Mouse (Mus musculus) intestine, embryonic 16.5 days (tissue): ENCODE data around the gene Pan3. TPM values are rescaled to one million over a fixed set of nuclear protein-coding genes. Genes with fewer than 3 reads are reported as not detected.

ENCODE experiments used
- ATAC-seq: fragments of 200-750 bp; cut with Nextera tagmentation; 2 replicates; pipeline ENCODE4 v1.8.0; 2017; ENCODE audit warnings: moderate TSS enrichment, moderate library complexity
- H3K27ac ChIP-seq: fragments of 300-500 bp; sonication (generic); 2 replicates; pipeline ENCODE4 v1.5.1; 2014; ENCODE audit warnings: mild to moderate bottlenecking, low read length
- H3K27me3 ChIP-seq: fragments of 300-500 bp; sonication (generic); replicated peaks from 2 replicates; pipeline ENCODE4 v1.6.1; 2014; ENCODE audit warnings: low read length, control low read depth, mixed read lengths; ENCODE audit not compliant: control insufficient read depth, insufficient read depth
- H3K36me3 ChIP-seq: fragments of 300-500 bp; sonication (generic); 2 replicates; pipeline ENCODE4 v1.6.1; 2014; ENCODE audit warnings: low read length, control low read depth; ENCODE audit not compliant: control insufficient read depth, insufficient read depth
- H3K4me1 ChIP-seq: fragments of 300-500 bp; sonication (generic); 2 replicates; pipeline ENCODE4 v1.6.1; 2014; ENCODE audit warnings: low read length, control low read depth, mixed read lengths; ENCODE audit not compliant: control insufficient read depth, insufficient read depth
- H3K4me2 ChIP-seq: fragments of 300-500 bp; sonication (generic); 2 replicates; pipeline ENCODE4 v1.6.1; 2014; ENCODE audit warnings: low read depth, low read length, control low read depth
- H3K4me3 ChIP-seq: fragments of 300-500 bp; sonication (generic); 2 replicates; pipeline ENCODE4 v1.5.1; 2014; ENCODE audit warnings: mild to moderate bottlenecking, low read length
- H3K9ac ChIP-seq: fragments of 300-500 bp; sonication (generic); 2 replicates; pipeline ENCODE4 v1.6.1; 2014; ENCODE audit warnings: low read depth, low read length
- H3K9me3 ChIP-seq: fragments of 300-500 bp; sonication (generic); 2 replicates; pipeline ENCODE4 v1.6.1; 2016; ENCODE audit warnings: low read length, control low read depth; ENCODE audit not compliant: control insufficient read depth
- whole genome bisulfite sequencing: fragments of 180-500 bp; shearing (Covaris S2); extraction: QIAGEN DNeasy Blood & Tissue Kit; methylation state at CpG from one replicate; pipeline ENCODE4 v1.1.7; 2014; 5-methylcytosine and 5-hydroxymethylcytosine counted together
- polyA plus RNA-seq: library from polyadenylated mRNA; unstranded; fragments of >200 nt; fragmentation: Nextera tagmentation; extraction: Ambion mirVana; gene quantifications from 2 replicates; pipeline ENCODE4 v1.2.1, GENCODE M21; 2015

Gene Pan3
- polyA plus RNA-seq, 1 experiment from 2014 or later, result 40.4 TPM

DNA sequence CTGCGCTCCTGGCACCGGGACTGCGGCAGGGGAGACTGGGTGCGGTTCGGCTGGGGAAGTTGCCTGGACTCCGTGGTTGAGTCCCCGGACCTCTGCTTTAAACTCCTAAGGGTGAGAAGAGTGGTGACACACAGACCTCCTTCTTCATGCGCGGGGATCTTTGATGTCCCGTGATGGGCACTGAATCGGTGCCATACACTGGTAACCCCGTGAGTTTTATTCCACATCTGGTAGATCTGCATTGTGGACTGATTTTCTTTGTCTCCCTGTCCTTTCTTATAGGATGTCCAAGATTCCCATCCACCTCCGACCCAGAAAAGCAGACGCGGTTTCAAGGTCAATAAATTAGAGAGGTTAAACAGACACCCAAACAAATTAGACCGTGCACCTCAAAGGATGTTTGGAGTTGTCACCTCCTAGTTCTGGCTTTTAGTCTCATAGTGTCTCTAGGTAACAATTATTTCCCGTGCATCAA is 29.4 kb upstream of the Pan3 start:
- Histone ChIP-seq H3K9ac (0 out of 2 replicates have a peak overlapping the region, but pooled peaks have one; percentile 29), H3K27me3 (peaks cover 43% of the 10 kb centered on the region), H3K27ac (no peak overlapping the region), H3K4me3 (peak overlapping the region; percentile 40), H3K4me1 (no peaks in the 10 kb centered on the region), H3K9me3 (no peaks in the 10 kb centered on the region), H3K4me2 (peak overlapping the region; percentile 49), H3K36me3 (no peaks in the 10 kb centered on the region)
- no peak for ATAC-seq
- 2% methylated on average over 17 of the region's 17 CpGs for WGBS

DNA sequence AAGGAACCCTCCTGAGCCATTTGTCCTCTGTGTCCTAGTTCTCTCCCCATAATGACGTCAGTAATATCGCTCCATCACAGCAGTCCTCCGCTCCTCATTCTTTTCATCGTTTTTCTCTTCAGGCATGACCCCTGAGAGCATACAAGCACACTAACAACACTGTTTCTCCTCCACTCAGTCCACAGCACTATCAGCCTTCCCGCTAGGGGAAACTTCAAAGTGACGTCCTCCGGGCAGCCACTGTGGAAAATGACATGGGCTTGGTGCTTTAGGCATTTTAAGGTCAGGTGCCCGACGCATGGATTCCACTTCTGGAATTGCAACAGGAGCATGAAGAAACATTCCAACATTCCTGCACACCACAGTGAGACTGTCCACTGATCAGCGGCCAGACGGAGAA is 28.9 kb upstream of the Pan3 start:
- Histone ChIP-seq H3K36me3 (no peaks in the 10 kb centered on the region), H3K27me3 (peaks cover 43% of the 10 kb centered on the region), H3K27ac (no peak overlapping the region), H3K4me2 (no peak overlapping the region), H3K4me3 (no peak overlapping the region), H3K9ac (no peak overlapping the region), H3K9me3 (no peaks in the 10 kb centered on the region), H3K4me1 (no peaks in the 10 kb centered on the region)
- no peak for ATAC-seq
- 24% methylated on average over 11 of the region's 11 CpGs for WGBS

DNA sequence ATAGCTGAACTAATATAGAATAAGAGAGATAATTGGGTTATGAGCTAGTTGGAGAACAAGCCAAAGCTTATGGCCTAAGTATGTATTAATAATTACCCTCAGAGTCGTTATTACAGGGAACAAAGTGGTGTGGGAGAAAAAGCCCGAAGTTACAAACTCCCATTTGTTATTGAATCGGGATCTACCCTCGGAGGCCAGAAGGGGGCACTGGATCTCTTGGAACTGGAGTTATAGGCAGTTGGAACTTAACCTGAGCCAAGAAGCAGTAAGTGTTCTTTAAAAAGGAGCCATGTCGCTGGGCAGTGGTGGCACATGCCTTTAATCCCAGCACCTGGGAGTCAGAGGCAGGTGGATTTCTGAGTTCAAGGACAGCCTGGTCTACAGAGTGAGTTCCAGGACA is 27.5 kb upstream of the Pan3 start:
- H3K9ac ChIP-seq, result no peak overlapping the region
- H3K4me2 ChIP-seq, result no peak overlapping the region
- H3K36me3 ChIP-seq, result no peaks in the 10 kb centered on the region
- H3K4me1 ChIP-seq, result no peaks in the 10 kb centered on the region
- 26% methylated on average over 5 of the region's 5 CpGs for WGBS
- H3K9me3 ChIP-seq, result no peaks in the 10 kb centered on the region
- no peak for ATAC-seq
- no peak overlapping the region for H3K4me3 ChIP-seq
- H3K27me3 ChIP-seq, result peaks cover 43% of the 10 kb centered on the region
- no peak overlapping the region for H3K27ac ChIP-seq

DNA sequence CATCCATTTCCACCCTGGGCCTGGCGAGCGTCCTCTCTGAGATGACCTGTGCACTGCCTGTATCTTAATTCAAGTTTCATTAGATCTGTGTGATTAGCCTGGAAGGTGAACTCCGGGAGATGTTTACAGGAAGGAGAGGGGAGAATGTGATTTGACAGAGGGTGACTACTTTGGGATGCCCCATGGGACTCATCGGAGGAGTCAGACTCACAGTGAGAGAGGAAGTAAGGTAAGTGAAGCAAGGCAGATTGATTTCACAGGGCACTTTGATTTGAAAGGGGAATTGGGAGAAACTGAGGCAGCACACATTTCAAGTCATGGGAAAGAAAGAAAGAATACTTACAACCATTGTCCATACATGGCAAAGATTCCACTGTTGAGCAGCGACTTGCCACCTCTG is 23.8 kb upstream of the Pan3 start:
- no peak overlapping the region for H3K9ac ChIP-seq
- no peak for ATAC-seq
- WGBS, result 79% methylated on average over 5 of the region's 5 CpGs
- H3K9me3 ChIP-seq, result no peaks in the 10 kb centered on the region
- H3K4me3 ChIP-seq, result no peak overlapping the region
- no peaks in the 10 kb centered on the region for H3K4me1 ChIP-seq
- H3K27ac ChIP-seq, result no peak overlapping the region
- H3K36me3 ChIP-seq, result no peaks in the 10 kb centered on the region
- H3K27me3 ChIP-seq, result peaks cover 12% of the 10 kb centered on the region
- H3K4me2 ChIP-seq, result no peak overlapping the region

DNA sequence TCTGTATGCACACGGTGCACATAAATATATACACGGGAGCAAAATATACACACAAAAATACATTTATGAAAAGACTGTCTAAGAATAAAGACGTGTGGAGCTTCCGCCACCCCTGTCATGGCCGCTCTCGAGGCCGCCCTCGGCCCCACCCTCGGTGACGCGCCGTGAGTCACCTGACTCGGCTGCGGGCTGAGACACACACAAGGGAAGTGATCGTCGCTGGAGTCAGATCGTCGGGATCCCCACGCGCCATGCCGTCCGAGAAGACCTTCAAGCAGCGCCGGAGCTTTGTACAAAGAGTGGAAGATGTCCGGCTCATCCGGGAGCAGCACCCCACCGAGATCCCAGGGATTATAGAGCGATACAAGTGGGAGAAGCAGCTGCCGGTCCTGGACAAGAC is 21.2 kb upstream of the Pan3 start:
- Histone ChIP-seq H3K27me3 (no peaks in the 10 kb centered on the region), H3K4me3 (peak overlapping the region; percentile 26), H3K4me1 (no peaks in the 10 kb centered on the region), H3K4me2 (peak overlapping the region; percentile 19; the same call in 1 of the 2 replicates), H3K9me3 (no peaks in the 10 kb centered on the region; the same call in 1 of the 2 replicates), H3K36me3 (no peaks in the 10 kb centered on the region), H3K27ac (no peak overlapping the region), H3K9ac (no peak overlapping the region)
- WGBS, result 59% methylated on average over 29 of the region's 29 CpGs
- ATAC-seq, result no peak

DNA sequence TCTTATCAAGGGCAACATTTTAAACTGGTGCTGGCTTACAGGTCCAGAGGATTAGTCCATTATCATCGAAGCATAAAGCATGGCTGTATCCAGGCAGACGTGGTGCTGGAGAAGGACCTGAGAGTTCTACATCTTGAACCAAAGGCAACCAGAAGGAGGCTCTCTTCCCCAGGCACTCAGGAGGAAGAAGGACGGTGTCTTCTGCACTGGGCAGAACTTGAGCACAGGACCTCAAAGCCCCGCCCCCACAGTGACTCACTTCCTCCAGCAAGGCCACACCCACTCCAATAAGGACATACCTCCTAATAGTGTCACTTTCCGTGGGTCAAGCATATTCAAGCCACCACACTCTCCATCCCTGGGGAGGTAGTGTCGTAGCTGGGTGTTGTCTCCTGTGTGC is 19.4 kb upstream of the Pan3 start:
- H3K36me3 ChIP-seq, result no peaks in the 10 kb centered on the region
- 80% methylated on average over 6 of the region's 6 CpGs for WGBS
- no peak for ATAC-seq
- H3K9me3 ChIP-seq, result no peaks in the 10 kb centered on the region; the same call in 1 of the 2 replicates
- H3K4me2 ChIP-seq, result no peak overlapping the region
- H3K4me1 ChIP-seq, result no peaks in the 10 kb centered on the region
- H3K27ac ChIP-seq, result no peak overlapping the region
- no peak overlapping the region for H3K9ac ChIP-seq
- no peaks in the 10 kb centered on the region for H3K27me3 ChIP-seq
- no peak overlapping the region for H3K4me3 ChIP-seq

DNA sequence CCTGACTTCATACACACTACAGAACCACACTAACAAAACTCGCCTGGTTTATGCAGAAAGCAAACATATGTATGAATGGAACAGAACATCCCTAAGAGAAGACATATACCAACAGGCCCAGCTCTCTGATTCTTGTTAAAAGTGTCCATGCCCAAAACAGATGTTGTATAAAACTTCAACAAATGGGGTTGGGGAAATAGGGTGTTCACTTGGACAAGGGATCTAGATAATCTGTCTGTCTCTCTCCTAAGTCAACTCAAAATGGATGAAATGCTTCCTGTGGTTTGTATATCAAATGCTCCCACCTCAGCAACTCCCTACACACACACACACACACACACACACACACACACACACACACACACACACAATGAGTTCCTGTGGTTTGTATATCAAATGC is 12.0 kb upstream of the Pan3 start:
- Histone ChIP-seq H3K9ac (no peak overlapping the region), H3K27ac (no peak overlapping the region), H3K4me3 (no peak overlapping the region), H3K9me3 (no peaks in the 10 kb centered on the region), H3K27me3 (no peaks in the 10 kb centered on the region), H3K4me1 (no peaks in the 10 kb centered on the region), H3K4me2 (no peak overlapping the region), H3K36me3 (no peaks in the 10 kb centered on the region)
- no peak for ATAC-seq
- 79% methylated on average over 1 of the region's 1 CpGs for WGBS

DNA sequence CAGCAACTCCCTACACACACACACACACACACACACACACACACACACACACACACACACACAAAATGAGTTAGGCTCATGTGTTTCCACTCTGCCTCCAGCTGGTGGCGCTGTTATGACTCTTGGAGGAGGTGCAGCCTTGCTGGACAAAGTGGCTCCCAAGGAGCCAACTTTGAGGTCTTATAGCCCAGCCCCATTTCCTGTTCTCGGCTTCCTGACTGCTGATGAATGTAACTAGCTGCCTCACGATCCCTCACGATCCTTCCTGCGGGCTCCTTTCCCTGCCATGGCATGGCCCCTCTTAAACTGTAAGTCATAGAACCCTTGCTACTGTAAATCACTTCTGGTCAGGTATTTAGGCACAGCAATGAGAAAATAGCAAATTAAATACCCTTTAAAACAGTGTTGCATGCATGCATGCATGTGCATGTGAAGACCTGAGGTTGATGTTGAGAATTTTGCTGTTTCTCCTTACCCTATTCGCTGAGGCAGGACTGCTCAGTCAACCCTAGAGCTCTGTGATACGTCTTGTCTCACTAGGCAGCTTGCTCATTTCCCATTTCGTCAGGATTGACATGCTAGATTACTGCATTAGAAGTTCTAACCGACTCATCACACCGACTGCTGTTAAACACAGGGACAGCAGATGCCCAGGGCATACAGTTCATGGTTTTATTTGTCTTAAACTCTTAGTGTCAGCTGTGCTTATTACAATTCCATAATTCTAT is 11.4 kb upstream of the Pan3 start:
- H3K4me2 ChIP-seq, result no peak overlapping the region
- H3K4me1 ChIP-seq, result no peaks in the 10 kb centered on the region
- H3K27me3 ChIP-seq, result no peaks in the 10 kb centered on the region
- no peak overlapping the region for H3K9ac ChIP-seq
- no peak overlapping the region for H3K27ac ChIP-seq
- H3K36me3 ChIP-seq, result no peaks in the 10 kb centered on the region
- ATAC-seq, result no peak
- 43% methylated on average over 10 of the region's 10 CpGs for WGBS
- H3K9me3 ChIP-seq, result no peaks in the 10 kb centered on the region
- H3K4me3 ChIP-seq, result no peak overlapping the region

DNA sequence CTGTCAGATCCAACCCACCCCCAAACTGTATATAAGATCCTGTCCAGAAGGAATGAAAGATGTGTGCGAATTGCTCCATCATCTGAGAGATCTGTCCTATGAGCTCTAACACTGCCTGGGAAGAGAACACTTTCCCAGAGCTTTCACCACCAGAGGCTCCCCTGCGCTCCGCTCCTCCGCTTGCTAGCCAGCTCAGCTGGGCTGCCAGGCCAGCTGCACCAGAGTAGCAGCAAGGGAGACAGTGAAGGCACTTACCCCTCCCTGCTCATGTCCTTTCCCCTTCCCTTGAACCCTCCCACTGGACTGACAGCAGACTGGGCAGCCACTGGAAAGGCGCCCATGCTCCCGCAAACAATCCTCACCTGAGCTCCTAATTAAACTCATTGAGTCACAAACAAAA is 6.3 kb upstream of the Pan3 start:
- no peak overlapping the region for H3K4me3 ChIP-seq
- no peaks in the 10 kb centered on the region for H3K36me3 ChIP-seq
- no peak overlapping the region for H3K27ac ChIP-seq
- no peak for ATAC-seq
- H3K27me3 ChIP-seq, result no peaks in the 10 kb centered on the region
- no peaks in the 10 kb centered on the region for H3K9me3 ChIP-seq
- no peak overlapping the region for H3K9ac ChIP-seq
- H3K4me2 ChIP-seq, result no peak overlapping the region
- H3K4me1 ChIP-seq, result no peaks in the 10 kb centered on the region
- 44% methylated on average over 6 of the region's 6 CpGs for WGBS
